Mouse (Mus musculus): Measurements from ENCODE around the gene Depdc7.
A peak's percentile ranks its signal among the peaks of the same experiment; 100 is the strongest.

Depdc7 gene

GRCm38 (mm10) chr2:104742741-104743064, at the start of gene Depdc7:
TSS of gene Depdc7 (minus strand) at chr2:104742878.
- peak; percentile 95 to 96 for DNase-seq

GRCm38 (mm10) chr2:104774763-104775162, 32.1 kb upstream of the Depdc7 start:
- DNase-seq = no peak

DNA sequence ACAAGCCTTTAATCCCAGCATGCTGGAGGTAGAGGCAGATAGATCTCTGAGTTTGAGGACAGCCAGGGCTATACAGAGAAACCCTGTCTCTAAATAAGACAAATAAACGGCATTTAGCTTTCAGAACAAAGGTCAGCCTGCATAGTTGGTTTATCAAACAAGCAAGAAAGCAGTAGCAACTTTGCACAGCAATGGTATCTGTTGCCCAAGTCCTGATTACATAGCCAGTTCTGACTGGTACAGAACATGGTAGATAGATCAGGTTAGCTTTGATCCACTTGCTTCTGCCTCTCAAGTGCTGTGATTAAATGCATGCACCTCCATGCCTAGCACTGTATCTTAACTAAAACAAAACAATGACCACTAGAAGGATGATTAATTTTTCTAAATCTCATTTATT, 26.0 kb upstream of the Depdc7 start:
- no peak for DNase-seq

DNA sequence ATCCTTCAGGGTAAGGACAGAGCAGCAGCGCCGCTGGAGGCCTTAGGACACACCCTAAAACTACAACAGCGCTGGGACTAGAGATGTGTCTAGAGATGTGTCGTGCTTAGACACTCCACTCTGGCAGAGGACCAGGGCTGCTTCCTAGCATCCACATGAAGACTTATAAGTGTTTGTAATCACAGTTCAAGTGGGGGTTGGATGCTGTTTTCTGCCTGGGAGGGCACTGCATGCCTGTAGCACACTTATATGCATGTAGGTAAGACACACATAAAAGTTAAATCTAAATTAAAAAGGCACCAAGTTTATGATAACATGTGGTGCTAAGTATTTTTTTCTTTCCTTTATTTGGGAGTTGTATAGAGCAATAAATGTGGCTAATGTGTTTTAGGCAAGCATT, 21.3 kb upstream of the Depdc7 start:
- DNase-seq = no peak

- no peak for DNase-seq
Measured at GRCm38 (mm10) chr2:104763134-104763703, 20.5 kb upstream of the Depdc7 start.

- DNase-seq = peak in 1 of 2 experiments; percentile 33
Measured at GRCm38 (mm10) chr2:104750611-104751010, 7.9 kb upstream of the Depdc7 start.

DNA sequence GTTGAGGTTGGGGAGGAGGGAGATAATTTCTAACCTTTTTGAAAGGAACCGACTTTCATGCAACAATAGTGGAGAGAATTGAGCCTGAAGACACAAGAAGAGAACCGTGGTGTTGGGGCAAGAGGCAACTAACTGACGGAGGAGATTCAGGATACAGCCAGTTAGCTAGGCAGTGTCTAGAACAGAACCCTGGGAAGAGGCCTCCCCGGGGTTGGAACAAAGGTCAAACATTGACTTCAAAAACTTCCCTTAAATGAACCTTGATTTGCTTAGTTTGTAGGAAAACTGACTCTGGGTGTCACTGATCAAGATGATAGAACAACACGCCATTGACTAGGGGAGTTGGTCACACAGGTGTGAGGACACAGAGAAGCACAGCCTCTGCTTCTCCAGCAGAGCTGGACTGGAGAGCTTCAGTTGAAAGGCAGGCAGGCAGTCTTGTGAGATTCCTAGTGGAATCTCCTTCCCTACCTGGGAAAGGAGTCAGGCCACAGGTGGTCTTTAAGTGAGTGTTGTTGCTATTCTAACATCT, 6.0 kb upstream of the Depdc7 start:
- DNase-seq = peak in 1 of 2 experiments; percentile 38

DNA sequence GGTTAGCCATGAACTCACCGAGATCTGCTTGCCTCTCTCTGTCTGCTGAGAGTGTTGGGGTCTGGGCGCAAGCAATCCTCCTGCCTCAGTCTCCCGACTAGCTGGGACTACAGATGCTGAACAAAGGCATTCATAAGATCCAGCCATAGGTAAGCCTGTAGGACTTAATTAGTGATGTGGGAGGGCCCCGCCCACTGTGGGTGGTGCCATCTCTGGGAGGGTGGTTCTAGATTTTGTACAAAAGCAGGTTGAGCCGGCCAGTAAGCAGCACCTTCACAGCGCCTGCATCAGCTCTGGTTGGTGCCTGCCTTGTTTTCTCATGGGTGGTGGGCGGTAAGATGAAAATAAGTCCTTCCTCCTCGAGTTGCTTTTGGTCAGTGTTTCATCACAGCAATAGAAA, 3.6 kb upstream of the Depdc7 start:
- DNase-seq = peak; percentile 28 to 53

GRCm38 (mm10) chr2:104743971-104744370, 1.3 kb upstream of the Depdc7 start:
- peak; percentile 47 to 76 for DNase-seq

GRCm38 (mm10) chr2:104743160-104743559, 482 bp upstream of the Depdc7 start:
- peak; percentile 59 to 66 for DNase-seq

DNA sequence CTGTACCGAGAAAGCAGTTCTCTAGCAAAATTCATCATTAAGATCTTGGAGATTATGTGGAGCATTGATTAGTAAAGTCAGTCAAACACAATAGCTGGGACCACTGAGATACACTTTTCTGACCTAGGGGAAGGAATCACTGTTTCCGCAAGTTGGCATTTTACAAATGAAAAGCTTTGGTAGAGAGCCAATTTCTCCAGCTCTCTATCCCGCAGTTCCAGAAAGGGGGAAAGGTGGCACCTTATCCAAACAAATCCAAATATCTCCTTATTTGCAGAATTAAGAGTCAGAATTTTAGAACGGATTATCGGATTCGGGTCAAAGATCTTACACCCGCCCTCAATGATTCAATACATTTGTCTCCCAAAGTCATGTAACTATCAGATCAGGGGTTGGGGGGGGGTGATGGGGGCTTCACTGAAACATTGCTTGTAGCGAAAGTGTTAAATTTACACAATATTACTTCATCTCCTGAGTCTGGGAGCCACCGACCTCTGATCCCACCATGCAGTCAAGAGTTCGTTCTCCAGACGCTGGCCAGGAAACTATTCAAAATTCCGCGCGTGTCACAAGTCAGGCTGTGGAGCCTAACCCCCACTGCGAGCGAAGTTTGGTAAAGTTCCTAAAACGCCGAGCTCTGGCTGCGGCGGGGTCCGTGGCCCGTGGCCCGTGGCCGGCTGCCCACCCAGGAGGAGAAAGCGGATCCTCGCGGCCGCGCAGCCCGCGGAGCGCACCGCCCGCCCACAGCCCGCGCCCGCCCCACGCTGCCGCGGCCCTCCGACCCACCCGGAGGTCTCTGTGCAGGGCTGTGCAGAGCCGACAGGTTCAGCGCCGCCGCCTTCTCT, 560 bp downstream of the Depdc7 start:
- peak; percentile 37 to 60 for DNase-seq

- DNase-seq = no peak
Measured at GRCm38 (mm10) chr2:104741015-104741758, 1.5 kb downstream of the Depdc7 start.

GRCm38 (mm10) chr2:104740248-104740949, 2.3 kb downstream of the Depdc7 start:
- no peak for DNase-seq

GRCm38 (mm10) chr2:104739691-104740090, 3.0 kb downstream of the Depdc7 start:
- DNase-seq = no peak

- peak in 1 of 2 experiments; percentile 30 for DNase-seq
Measured at GRCm38 (mm10) chr2:104736241-104736640, 6.4 kb downstream of the Depdc7 start.

- DNase-seq = no peak
Measured at GRCm38 (mm10) chr2:104732562-104733256, 10.0 kb downstream of the Depdc7 start.

DNA sequence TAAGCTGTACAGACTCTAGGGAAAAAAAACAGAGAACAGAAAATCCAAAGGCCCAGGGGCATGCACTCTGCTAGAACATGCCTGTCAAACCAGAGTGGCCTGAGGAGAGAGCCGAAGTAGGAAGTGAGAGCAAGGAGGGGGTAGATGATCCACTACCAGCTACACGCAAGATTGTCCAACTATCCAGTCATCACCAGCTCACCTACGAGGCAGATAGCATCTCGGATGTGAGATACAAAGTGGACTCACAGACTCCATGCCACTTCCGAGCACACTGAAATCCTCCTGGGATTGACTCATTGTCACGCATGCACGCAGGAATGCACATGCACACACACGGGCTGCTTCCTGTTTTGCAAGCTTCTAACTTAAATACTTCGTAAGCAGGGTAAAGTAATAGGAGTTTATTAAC, 10.6 kb downstream of the Depdc7 start:
- DNase-seq = no peak

GRCm38 (mm10) chr2:104727369-104727768, 15.3 kb downstream of the Depdc7 start:
- no peak for DNase-seq

DNA sequence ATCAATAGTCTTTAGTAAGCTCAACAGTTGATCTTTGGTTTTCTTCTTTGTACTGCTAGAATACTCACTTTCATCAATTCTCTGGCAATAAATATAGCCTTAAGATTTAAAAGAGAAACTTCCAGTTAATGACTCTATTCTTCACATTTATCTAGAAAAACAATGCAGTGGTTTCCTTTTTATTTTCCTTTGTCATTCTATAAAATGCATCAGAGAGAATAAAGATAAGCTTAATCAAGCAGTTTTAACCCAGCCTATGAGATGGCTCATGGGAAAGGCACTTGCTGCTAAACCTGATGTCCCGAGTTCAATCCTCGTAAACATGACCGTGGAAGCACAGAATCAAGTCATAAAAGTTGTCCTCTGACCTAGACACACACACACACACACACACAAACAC, 20.7 kb downstream of the Depdc7 start:
- peak in 1 of 2 experiments; percentile 19 for DNase-seq

DNA sequence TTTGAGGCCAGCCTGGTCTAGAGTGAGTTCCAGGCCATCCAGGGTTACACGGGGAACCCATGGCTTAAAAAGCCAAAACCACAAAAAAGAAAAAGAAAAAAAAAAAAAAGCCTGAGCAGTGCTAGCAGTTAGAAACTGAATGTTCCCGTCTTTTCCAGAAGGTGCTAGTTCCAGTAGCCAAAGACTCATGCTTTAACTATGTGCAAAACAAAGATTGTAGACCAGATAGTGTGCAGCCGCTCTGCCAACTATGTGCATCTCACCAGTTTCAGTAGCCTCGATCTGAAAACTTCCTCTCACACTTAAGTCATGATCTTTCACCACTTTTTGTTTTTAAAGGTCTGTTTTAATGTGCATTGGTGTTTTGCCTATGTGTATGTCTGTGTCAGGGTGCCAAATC, 24.9 kb downstream of the Depdc7 start:
- no peak for DNase-seq

DNA sequence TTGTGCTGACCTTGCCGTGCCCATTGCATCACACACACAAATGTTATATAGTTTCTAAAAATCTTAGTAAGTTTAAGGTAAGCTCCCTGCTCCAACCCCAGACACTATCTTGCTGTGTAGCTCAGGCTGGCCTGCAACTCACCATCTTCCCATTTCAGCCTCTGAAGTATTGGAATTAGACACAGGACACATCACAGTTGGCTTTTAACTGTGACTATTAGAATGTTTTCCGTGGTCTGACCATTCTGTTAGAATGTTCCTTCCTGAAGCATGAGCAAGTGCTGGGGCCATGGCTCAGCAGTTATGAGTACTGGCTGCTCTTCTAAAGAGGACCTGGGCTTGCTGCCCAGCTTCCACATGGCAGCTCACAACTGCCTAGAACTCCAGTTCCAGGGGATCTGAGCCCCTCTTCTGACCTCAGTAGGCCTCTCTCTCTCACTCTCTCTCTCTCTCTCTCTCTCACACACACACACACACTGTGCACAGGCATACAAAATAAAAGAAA, 25.4 kb downstream of the Depdc7 start:
- DNase-seq = peak in 1 of 2 experiments; percentile 32

GRCm38 (mm10) chr2:104716279-104716678, 26.4 kb downstream of the Depdc7 start, which contains the start of gene Pin1rt1:
TSS of gene Pin1rt1 (minus strand) at chr2:104716379.
- no peak for DNase-seq

Measured in kidney, postnatal 25 days (tissue).